Mouse (Mus musculus): ENCODE results near the gene Slc25a36.

The Slc25a36 gene

DNA sequence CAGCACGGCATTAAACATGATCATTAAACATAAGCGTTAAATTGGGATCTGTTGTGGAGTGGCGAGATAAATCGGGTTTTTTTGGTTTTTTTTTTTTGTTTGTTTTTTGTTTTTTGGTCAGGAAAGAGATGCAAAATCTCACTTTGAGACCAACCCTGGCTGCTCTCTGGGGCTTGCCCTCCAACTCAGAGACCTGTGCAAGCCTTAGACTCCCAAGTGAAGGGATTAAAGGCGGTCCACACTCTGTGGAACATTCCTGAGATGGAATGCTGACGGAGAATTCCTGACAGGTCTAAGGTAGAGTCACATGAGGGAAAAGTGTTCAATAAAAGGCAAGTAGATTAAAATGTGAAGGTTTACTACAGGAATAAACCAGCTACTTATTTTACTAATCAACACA, 549 bp upstream of the Slc25a36 start:
- WGBS = 9% methylated on average over 6 of the region's 6 CpGs

DNA sequence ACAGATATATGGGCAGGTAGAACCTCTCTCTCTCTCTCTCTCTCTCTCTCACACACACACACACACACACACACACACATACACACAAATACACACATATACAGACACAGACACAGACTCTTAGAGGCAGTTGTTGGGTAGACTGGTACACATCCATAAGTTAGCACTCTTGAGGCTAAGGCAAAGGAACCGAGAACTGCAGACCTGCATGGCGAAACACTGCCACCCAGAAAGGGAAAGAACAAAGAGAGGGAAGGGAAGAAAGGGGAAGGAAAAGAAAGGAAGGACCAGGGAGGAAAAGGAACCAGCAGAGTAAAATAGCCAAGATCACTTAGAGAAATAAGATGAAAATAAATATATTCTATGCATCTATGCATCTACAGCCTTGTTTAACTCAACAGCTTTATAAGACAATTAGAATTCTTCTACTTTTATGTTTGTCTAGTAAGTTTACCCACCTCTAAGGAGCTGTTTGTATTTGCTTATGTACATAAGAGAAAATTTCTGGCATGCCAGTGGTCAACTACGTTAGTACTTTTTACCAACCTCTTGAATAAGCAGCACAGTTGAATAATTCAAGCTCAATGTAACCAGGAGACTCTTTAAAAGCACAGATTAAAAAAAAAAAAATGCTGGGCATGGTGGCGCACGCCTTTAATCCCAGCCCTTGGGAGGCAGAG, 4.3 kb downstream of the Slc25a36 start:
- WGBS = 88% methylated on average over 5 of the region's 5 CpGs

GRCm38 (mm10) chr9:97105400-97105985, 5.5 kb downstream of the Slc25a36 start:
- WGBS = 55% methylated on average over 2 of the region's 2 CpGs

- 90% methylated on average over 2 of the region's 2 CpGs for WGBS
These were observed 7.4 kb downstream of the Slc25a36 start for GRCm38 (mm10) chr9:97103376-97104061.

GRCm38 (mm10) chr9:97098985-97099384, 12.0 kb downstream of the Slc25a36 start:
- 84% methylated on average over 4 of the region's 4 CpGs for whole genome bisulfite sequencing

- 74% methylated on average over 1 of the region's 1 CpGs for WGBS
These were observed 14.8 kb downstream of the Slc25a36 start for GRCm38 (mm10) chr9:97096180-97096579.

- WGBS = 89% methylated on average over 2 of the region's 2 CpGs
These were observed 26.3 kb downstream of the Slc25a36 start for GRCm38 (mm10) chr9:97084628-97085027.

DNA sequence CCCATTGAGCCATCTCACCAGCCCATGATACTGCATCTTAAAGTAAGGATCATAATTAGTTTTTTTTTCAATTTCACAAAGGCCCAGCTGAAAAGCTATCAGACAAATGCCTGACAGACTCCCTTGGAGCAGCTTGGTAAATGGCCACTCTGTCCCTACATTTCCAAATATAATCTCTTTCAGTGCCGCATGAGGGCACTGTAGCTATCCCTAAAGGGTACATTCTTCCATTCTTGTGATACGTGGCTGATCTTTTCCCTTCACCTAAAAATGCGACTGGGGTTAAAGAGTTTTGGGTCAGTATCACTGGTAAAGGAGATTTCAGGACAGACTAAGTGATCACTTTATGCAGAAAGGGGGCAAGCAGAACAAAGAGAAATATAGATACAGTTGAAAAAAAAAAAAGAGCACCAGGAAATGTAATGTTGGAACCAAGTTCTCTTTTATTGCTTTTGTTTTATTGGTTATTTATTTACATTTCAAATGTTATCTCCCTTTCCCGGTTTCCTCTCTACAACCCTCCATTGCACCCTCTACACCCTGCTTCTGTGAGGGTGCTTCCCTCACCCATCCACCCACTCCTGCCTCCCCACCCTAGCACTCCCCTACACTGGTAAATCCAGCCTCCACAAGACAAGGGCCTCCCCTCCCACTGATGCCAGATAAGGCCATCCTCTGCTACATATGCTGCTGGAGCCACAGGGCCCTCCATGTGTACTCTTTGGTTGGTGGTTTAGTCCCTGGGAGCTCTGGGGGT, 29.7 kb downstream of the Slc25a36 start:
- WGBS = 68% methylated on average over 4 of the region's 4 CpGs

GRCm38 (mm10) chr9:97069911-97070310, 41.0 kb downstream of the Slc25a36 start:
- WGBS = 54% methylated on average over 5 of the region's 5 CpGs

- WGBS = 89% methylated on average over 5 of the region's 5 CpGs
These were observed 41.5 kb downstream of the Slc25a36 start for GRCm38 (mm10) chr9:97069466-97069865.

DNA sequence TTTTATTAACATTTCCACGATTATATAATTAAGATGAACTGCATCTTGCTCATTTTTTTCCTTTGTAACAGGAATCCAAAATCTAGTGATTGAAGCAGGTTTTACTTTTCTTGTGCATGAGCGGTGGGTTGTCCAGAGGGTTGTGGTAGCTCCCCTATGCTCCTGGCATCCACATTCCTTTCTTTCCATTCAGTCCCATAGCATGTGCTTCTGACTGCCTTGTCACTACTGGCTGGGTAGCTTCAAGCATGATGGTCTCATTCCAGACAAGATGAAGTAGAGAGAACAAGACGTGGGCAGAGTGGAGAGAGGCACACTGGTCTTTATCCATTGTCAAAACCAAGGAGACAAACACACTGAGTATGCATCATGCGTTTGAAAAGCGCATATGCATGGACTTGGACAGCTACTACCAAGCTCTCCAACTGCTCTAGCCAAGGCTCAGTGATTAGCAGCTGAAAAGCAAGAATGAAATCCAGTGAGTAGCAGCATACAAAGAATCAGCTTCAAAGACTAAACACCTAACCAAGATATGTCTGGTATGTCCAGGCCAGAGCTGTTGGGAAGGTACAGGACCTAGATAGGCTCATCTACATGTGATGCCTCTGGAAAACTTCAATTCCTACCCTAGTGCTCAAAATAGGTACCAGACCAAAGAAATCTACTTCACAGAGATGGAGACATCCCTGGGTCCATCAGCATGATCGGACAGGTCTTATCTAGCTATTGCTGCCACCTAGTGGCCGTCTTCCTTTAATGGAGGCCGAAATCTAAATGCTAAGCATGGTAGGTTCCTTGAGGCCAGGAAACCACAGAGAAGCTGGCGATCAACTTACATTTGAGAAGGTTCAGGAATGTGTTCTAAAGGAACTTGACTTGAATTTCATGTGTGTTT, 42.5 kb downstream of the Slc25a36 start:
- WGBS = 41% methylated on average over 9 of the region's 9 CpGs

- 73% methylated on average over 6 of the region's 6 CpGs for WGBS
These were observed 43.2 kb downstream of the Slc25a36 start for GRCm38 (mm10) chr9:97067761-97068160.

DNA sequence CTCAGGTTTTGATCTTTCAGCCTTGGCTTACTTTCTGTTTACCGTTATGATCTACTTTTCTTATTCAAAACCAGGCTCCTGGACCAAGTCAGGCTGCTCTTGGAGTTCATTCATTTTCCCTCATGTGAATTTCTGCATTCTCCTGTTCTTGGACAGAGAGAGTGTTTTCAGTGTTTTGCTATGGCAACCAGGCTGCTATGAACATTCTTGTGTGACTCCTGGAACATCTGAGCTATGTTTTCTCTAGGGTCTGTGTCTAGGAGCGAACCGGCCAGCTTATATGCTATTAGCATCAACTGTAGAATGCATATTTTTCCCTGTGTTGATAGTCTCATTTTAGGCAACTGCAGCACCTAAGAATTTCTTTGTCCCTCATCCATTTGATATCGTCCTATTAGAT, 45.1 kb downstream of the Slc25a36 start:
- 43% methylated on average over 4 of the region's 4 CpGs for WGBS

DNA sequence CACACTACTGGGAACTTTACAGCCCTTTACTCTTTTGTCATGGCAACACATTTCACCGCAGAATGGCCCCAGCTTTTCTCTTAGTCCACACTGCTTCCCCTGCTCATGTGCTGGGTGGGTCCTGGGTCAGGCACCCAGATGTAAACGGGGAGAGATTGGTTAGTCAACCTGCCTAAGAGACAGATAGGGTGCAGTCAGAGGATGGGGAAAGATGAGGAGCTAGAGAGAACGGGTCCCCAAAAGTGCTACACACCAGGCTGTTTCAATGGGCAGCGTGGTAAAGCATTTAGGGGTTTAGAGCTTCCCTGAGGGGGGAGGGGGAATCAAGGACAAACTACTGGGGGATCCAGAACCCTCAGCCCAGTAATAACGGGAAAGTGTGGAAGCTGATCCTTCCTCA, 45.7 kb downstream of the Slc25a36 start:
- WGBS = 71% methylated on average over 5 of the region's 5 CpGs

GRCm38 (mm10) chr9:97064161-97064560, 46.8 kb downstream of the Slc25a36 start:
- WGBS = 96% methylated on average over 1 of the region's 1 CpGs

- 93% methylated on average over 9 of the region's 9 CpGs for WGBS
These were observed 49.3 kb downstream of the Slc25a36 start for GRCm38 (mm10) chr9:97061696-97062095.

- WGBS = 86% methylated on average over 18 of the region's 18 CpGs
These were observed 54.2 kb downstream of the Slc25a36 start for GRCm38 (mm10) chr9:97056541-97057338.

- 65% methylated on average over 14 of the region's 14 CpGs for WGBS
These were observed 55.1 kb downstream of the Slc25a36 start for GRCm38 (mm10) chr9:97055906-97056305.

GRCm38 (mm10) chr9:97051176-97051575, 59.8 kb downstream of the Slc25a36 start:
- 47% methylated on average over 8 of the region's 8 CpGs for WGBS

DNA sequence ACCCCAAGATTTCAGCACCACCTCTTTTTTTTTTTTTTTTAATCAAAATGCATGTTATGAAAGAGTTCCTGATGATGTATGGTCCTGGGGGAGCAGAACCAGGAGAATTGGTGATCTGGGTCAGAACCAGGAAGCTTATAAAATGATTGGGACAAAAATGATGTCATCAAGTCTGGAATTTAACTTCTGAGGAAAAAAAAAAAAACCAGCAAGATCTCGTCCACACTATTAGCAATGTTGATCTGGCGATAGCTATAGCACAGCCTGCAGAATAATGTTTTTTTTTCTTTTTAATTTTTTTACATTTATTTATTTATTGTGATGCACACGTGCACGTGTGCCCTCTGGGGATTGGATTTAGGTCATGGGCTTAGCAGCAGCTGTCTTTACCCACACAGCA, 64.7 kb downstream of the Slc25a36 start:
- 86% methylated on average over 4 of the region's 4 CpGs for WGBS
